Mouse (Mus musculus): Measurements from ENCODE around the gene Pof1b. TPM values are rescaled to one million over a fixed set of nuclear protein-coding genes. Genes with fewer than 3 reads are reported as not detected.

Pof1b gene
- 0.15 and 0.46 TPM in 2 replicates for polyA plus RNA-seq (2015; fragmentation: Nextera tagmentation; extraction: Ambion mirVana)

DNA sequence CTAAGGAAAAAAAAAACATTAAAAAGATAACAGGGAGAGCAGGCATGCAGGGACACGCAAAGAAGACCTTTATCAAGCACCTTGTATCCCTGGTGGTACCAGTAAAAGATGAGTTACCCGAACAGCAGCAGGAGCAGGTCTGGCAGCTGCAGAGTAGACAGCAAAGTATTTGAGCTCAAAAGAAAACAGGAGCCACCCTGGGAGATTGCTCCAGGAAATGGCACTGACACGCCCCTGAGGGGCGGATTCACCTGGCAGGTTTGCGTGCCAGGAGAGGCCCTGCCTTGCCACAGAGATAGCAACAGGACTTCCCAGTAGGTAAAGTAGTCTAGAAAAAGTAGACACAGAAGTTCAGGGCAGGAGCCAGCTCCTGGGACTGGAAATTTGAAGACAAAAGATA is at the start of gene Pof1b:
TSS of gene Pof1b (minus strand) at position 144 of the 400 bp plus-strand sequence.
- WGBS: 55% methylated on average over 5 of the region's 5 CpGs
- Histone ChIP-seq H3K9ac (replicated peaks) (no peak within 1 kb of the TSS), H3K27ac (replicated peaks) (no peak within 1 kb of the TSS), H3K4me3 (replicated peaks) (no peak within 1 kb of the TSS), H3K36me3 (no peaks in the 10 kb centered on the region), H3K4me2 (no peak within 1 kb of the TSS), H3K27me3 (replicated peaks) (no peaks in the 10 kb centered on the region), H3K9me3 (replicated peaks) (no peaks in the 10 kb centered on the region), H3K4me1 (no peaks in the 10 kb centered on the region)
- no peak for ATAC-seq (ENCODE audit: low FRiP score)

DNA sequence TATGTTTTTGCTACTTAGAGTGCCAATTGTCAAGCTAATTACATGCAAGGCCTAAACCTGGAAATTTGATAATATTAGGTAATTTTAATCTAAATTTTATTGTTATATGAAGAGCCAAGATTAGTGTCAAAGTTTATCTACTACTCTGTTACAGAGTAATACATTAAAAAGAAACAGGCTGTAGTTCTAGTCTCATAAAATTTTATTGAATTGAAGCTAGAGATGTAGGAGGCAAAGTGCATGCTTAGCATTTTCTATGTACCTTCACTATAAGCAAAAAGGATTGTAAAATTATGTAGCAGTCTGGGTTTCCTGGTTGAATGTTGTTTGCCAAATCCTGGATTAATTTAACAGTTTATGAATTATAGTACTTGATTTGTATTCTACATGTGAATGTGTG is 18.1 kb upstream of the Pof1b start:
- H3K27me3 ChIP-seq (replicated peaks): no peaks in the 10 kb centered on the region
- ATAC-seq (ENCODE audit: low FRiP score): no peak
- H3K9me3 ChIP-seq (replicated peaks): no peaks in the 10 kb centered on the region

DNA sequence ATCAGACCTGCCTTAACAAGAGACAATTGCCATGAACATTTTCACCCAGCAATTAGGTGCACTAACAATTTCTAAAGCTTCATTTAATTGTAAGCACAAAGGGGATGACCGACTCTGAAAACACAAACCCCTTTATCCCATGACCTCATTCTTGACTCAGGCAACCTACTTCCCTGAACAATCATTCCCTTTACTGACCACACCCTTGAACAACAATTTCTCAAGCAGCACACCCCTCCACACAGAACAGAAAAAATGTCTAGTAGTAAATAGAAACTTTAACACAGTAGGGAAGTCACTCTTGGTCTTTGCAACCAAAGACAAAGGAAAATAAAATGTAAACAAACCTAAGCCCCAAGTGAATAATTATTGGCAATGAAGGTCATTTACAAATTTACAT is 4.1 kb downstream of the Pof1b start:
- Histone ChIP-seq H3K4me3 (replicated peaks) (no peak overlapping the region), H3K9me3 (replicated peaks) (no peaks in the 10 kb centered on the region), H3K4me1 (no peaks in the 10 kb centered on the region), H3K9ac (replicated peaks) (no peak overlapping the region), H3K27ac (replicated peaks) (no peak overlapping the region), H3K27me3 (replicated peaks) (no peaks in the 10 kb centered on the region), H3K4me2 (no peak overlapping the region), H3K36me3 (no peaks in the 10 kb centered on the region)
- WGBS: 25% methylated on average over 1 of the region's 1 CpGs
- ATAC-seq (ENCODE audit: low FRiP score): no peak

More for the DNA sequence above, 18.1 kb upstream of the Pof1b start:
- Histone ChIP-seq H3K4me2 (no peak overlapping the region), H3K27ac (replicated peaks) (no peak overlapping the region), H3K9ac (replicated peaks) (no peak overlapping the region), H3K36me3 (no peaks in the 10 kb centered on the region), H3K4me1 (no peaks in the 10 kb centered on the region), H3K4me3 (replicated peaks) (no peak overlapping the region)

GRCm38 (mm10) chrX:112680605-112681004 is 17.8 kb downstream of the Pof1b start:
- Histone ChIP-seq H3K4me3 (replicated peaks) (no peak overlapping the region), H3K4me1 (no peaks in the 10 kb centered on the region), H3K9me3 (replicated peaks) (no peaks in the 10 kb centered on the region), H3K27me3 (replicated peaks) (no peaks in the 10 kb centered on the region), H3K36me3 (no peaks in the 10 kb centered on the region), H3K9ac (replicated peaks) (no peak overlapping the region), H3K4me2 (no peak overlapping the region), H3K27ac (replicated peaks) (no peak overlapping the region)
- 78% methylated on average over 5 of the region's 5 CpGs for WGBS
- no peak for ATAC-seq (ENCODE audit: low FRiP score)

GRCm38 (mm10) chrX:112675525-112675924 is 22.9 kb downstream of the Pof1b start:
- Histone ChIP-seq H3K27me3 (replicated peaks) (no peaks in the 10 kb centered on the region), H3K9me3 (replicated peaks) (no peaks in the 10 kb centered on the region), H3K36me3 (no peaks in the 10 kb centered on the region), H3K4me3 (replicated peaks) (no peak overlapping the region), H3K9ac (replicated peaks) (no peak overlapping the region), H3K27ac (replicated peaks) (no peak overlapping the region), H3K4me2 (no peak overlapping the region), H3K4me1 (no peaks in the 10 kb centered on the region)
- ATAC-seq (ENCODE audit: low FRiP score): no peak
- WGBS: 55% methylated on average over 1 of the region's 1 CpGs

GRCm38 (mm10) chrX:112601306-112602120 is 96.9 kb downstream of the Pof1b start:
- Histone ChIP-seq H3K36me3 (no peaks in the 10 kb centered on the region), H3K4me2 (peak overlapping the region; percentile 50), H3K9ac (replicated peaks) (peak overlapping the region; percentile 68), H3K4me1 (no peaks in the 10 kb centered on the region), H3K27me3 (replicated peaks) (no peaks in the 10 kb centered on the region), H3K9me3 (replicated peaks) (no peaks in the 10 kb centered on the region), H3K4me3 (replicated peaks) (peak overlapping the region; percentile 61), H3K27ac (replicated peaks) (peak overlapping the region; percentile 87)
- WGBS: 15% methylated on average over 77 of the region's 81 CpGs
- peak; percentile 72 for ATAC-seq (ENCODE audit: low FRiP score)

DNA sequence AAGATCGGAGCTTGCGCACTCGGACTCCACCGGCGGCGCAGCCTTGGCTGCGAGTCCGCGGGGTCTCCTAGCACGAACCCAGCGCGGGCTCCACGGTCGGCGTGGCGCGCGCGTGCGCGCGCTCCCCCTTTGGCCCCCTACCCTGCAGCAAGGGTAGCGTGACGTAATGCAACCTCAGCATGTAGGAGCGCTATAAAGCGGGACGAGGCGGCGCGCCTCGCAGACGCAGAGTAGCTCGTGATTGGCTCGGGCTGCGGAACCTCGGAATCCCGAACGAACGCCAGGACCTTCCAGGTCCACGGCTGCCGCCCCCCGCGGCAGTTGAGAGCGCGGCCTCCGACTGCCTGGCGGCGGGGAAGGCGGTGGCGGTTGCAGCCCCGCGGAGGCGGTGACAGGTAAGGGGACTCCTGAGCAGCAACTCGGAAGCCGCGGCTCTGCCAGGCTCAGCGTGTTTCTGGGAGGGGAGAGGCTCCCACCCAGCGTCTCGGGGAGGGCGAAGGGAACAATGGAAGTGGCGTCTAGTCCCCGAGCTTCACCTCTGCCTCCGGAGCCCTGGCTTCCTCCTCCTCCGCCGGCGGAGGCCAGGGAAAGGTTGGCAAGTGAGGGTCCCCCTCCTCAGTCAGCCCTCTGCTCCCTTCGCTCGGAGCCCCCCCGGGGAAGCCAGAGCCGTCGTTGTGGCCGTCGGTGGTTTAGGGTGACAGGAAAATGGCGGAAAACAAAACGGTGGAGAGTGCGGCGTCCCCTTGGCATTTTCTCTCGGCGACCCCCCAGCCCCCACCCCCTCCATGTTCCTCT is 97.7 kb downstream of the Pof1b start, which contains the start of gene Zfp711:
TSS of gene Zfp711 (plus strand) at position 16 of the 795 bp plus-strand sequence.
- H3K36me3 ChIP-seq: no peaks in the 10 kb centered on the region
- peak within 1 kb of the TSS; percentile 87 for H3K27ac ChIP-seq (replicated peaks)
- H3K27me3 ChIP-seq (replicated peaks): no peaks in the 10 kb centered on the region
- WGBS: 21% methylated on average over 68 of the region's 79 CpGs
- H3K9ac ChIP-seq (replicated peaks): peak within 1 kb of the TSS; percentile 68
- no peaks in the 10 kb centered on the region for H3K4me1 ChIP-seq
- H3K9me3 ChIP-seq (replicated peaks): no peaks in the 10 kb centered on the region
- H3K4me3 ChIP-seq (replicated peaks): peak within 1 kb of the TSS; percentile 61
- peak; percentile 98 for ATAC-seq (ENCODE audit: low FRiP score)
- peak within 1 kb of the TSS; percentile 50 for H3K4me2 ChIP-seq

Other genes starting within 250 kb of the Pof1b start
- not detected in 2 replicates for gene 2010106E10Rik, start 203.4 kb downstream of the Pof1b start, polyA plus RNA-seq (2015; fragmentation: Nextera tagmentation; extraction: Ambion mirVana)
- gene Zfp711, start 98.1 kb downstream of the Pof1b start, polyA plus RNA-seq (2015; fragmentation: Nextera tagmentation; extraction: Ambion mirVana): 30.2 and 34.8 TPM in 2 replicates